Mouse (Mus musculus) liver, postnatal 0 days (tissue): ENCODE data around the gene Cul7. TPM values are rescaled to one million over a fixed set of nuclear protein-coding genes. Genes with fewer than 3 reads are reported as not detected.

Experiments used
- ATAC-seq: fragments of 200-750 bp; cut with Nextera tagmentation; 2 replicates; pipeline ENCODE4 v1.8.0; 2017; ENCODE audit warnings: mild to moderate bottlenecking, moderate library complexity
- DNase-seq: peaks from one replicate; pipeline ENCODE4 v3.0.0-alpha.2; 2016
- H3K27ac ChIP-seq: fragments of 300-500 bp; sonication (generic); 2 replicates; pipeline ENCODE4 v1.5.1; 2014; ENCODE audit warnings: antibody characterized with exemption, moderate library complexity, mild to moderate bottlenecking, low read depth
- H3K27me3 ChIP-seq: fragments of 300-500 bp; sonication (generic); 2 replicates; pipeline ENCODE4 v1.6.1; 2014; ENCODE audit warnings: low read length, control low read depth, mixed read lengths; ENCODE audit not compliant: insufficient read depth
- H3K36me3 ChIP-seq: fragments of 300-500 bp; sonication (generic); replicated peaks from 2 replicates; pipeline ENCODE4 v1.6.1; 2014; ENCODE audit warnings: mild to moderate bottlenecking, control low read depth, low read length, moderate library complexity, mixed read lengths; ENCODE audit not compliant: insufficient read depth
- H3K4me1 ChIP-seq: fragments of 300-500 bp; sonication (generic); 2 replicates; pipeline ENCODE4 v1.6.1; 2014; ENCODE audit warnings: antibody characterized with exemption, mild to moderate bottlenecking, control low read depth; ENCODE audit not compliant: insufficient read depth
- H3K4me2 ChIP-seq: fragments of 300-500 bp; sonication (generic); 2 replicates; pipeline ENCODE4 v1.6.1; 2014; ENCODE audit warnings: low read depth, mild to moderate bottlenecking, low read length, moderate library complexity, mixed read lengths
- H3K4me3 ChIP-seq: fragments of 300-500 bp; sonication (generic); 2 replicates; pipeline ENCODE4 v1.5.1; 2014; ENCODE audit warnings: low read depth, low read length
- H3K9ac ChIP-seq: fragments of 300-500 bp; sonication (generic); replicated peaks from 2 replicates; pipeline ENCODE4 v1.6.1; 2014; ENCODE audit warnings: mild to moderate bottlenecking, moderate library complexity
- H3K9me3 ChIP-seq: fragments of 300-500 bp; sonication (generic); 2 replicates; pipeline ENCODE4 v1.6.1; 2016; ENCODE audit warnings: mild to moderate bottlenecking, control low read depth, low read length, mixed read lengths
- CTCF ChIP-seq: sonication (generic); IDR thresholded peaks from 2 replicates; pipeline ENCODE4 v1.5.1; 2016; ENCODE audit warnings: antibody characterized with exemption, low read depth
- EP300 ChIP-seq: IDR thresholded peaks from 2 replicates; pipeline ENCODE4 v1.6.1; 2016; ENCODE audit warnings: antibody characterized with exemption, low read depth, mild to moderate bottlenecking
- WGBS: fragments of 180-500 bp; shearing (Covaris S2); extraction: QIAGEN DNeasy Blood & Tissue Kit; methylation state at CpG from one replicate; pipeline ENCODE4 v1.1.7; 2014; ENCODE audit not compliant: insufficient replicate concordance; 5-methylcytosine and 5-hydroxymethylcytosine counted together
- polyA plus RNA-seq: library from polyadenylated mRNA; unstranded; fragments of >200 nt; fragmentation: Nextera tagmentation; extraction: Ambion mirVana; gene quantifications from 2 replicates; pipeline ENCODE4 v1.2.1, GENCODE M21; 2015

The Cul7 gene
- polyA plus RNA-seq, 1 experiment from 2014 or later = 6.2 TPM

DNA sequence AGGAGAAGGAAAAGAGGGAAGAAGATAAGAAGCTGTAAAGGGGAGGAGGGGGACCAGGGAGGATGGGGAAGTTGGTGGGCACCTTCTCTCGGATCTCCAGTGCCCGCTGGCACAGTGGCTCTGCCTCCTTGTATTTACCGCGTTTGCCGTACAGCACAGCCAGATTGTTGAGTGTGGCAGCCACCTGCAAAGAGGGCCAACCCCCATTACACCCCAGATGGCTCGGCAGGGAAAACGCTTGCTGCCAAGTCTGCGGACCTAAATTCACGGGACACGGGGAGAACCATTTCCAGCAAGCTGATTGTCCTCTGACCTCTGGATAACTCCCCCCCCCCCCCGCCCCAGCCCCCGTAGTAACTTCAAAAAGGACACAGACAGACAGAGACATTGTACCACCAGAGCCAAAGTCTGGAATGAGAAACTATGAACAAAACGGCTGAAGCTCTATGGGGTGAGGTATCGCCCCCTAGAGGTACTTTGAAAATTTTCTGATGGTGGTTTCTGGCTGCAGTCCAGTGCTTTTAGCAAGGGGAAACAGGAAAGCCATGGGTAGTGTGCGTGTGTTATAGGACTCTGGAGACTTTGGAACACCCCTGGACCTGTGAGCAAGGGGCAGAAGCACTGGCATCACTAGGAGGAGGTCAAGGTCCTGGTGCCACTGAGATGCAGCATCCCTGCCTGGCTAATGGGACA is 13.2 kb upstream of the Cul7 start:
- Histone ChIP-seq H3K36me3 (peaks cover 28% of the 10 kb centered on the region), H3K9ac (no peak overlapping the region), H3K9me3 (no peaks in the 10 kb centered on the region), H3K4me2 (peak overlapping the region; percentile 23; the same call in 1 of the 2 replicates), H3K27me3 (no peaks in the 10 kb centered on the region), H3K4me3 (no peak overlapping the region), H3K27ac (no peak overlapping the region), H3K4me1 (no peaks in the 10 kb centered on the region)
- no peak for TF ChIP-seq EP300
- TF ChIP-seq CTCF = peak; percentile 73
- peak; percentile 53 for DNase-seq
- peak; percentile 45; the same call in 1 of the 2 replicates for ATAC-seq
- 24% methylated on average over 15 of the region's 15 CpGs for WGBS

DNA sequence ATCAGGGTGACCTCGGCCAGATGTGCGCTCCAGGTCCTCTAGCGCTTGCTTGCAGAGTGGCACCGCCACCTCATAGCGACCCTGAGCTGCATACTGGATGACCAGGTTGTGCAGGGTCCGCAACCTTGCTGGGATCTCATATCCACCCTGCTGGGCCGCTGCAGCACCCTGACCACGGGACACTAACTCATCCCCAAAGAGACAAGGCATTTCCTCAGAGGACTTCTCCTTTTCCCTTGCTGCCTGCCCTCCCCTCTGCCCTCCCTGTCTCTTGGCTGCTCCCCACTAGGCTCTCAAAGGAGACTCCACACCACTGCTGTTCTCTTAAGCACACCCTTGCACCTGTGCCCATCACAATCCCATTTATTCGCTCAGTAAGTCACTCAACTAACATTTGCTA is 10.2 kb upstream of the Cul7 start:
- 53% methylated on average over 9 of the region's 9 CpGs for WGBS
- Histone ChIP-seq H3K4me3 (no peak overlapping the region), H3K4me1 (peaks cover 10% of the 10 kb centered on the region; the same call in 1 of the 2 replicates), H3K27me3 (no peaks in the 10 kb centered on the region), H3K36me3 (peaks cover 20% of the 10 kb centered on the region), H3K4me2 (no peak overlapping the region), H3K9ac (no peak overlapping the region), H3K27ac (no peak overlapping the region), H3K9me3 (no peaks in the 10 kb centered on the region)
- no peak for ATAC-seq
- no peak for DNase-seq
- TF ChIP-seq CTCF (no peak), EP300 (no peak)

DNA sequence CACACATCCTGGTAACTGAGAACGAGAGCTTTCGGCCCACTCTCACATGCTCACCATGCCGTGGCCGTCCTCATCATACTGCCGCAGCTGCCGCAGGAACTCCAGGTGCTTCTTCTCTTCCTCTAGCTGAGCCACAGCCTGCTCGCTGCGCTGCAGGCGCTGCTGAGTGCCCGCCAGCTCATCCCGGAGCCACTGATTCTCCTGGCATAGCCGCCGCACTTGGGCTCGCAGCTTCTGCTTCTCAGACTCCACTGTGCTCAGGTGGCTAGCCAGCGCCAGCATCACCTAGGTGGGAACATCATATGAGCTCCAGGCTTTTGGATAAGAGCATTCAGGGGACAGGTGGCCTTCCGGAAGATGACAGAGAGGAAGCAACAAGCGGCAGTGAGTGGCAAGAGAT is 8.1 kb upstream of the Cul7 start:
- Histone ChIP-seq H3K9me3 (no peaks in the 10 kb centered on the region), H3K9ac (no peak overlapping the region), H3K4me1 (peaks cover 21% of the 10 kb centered on the region), H3K27me3 (no peaks in the 10 kb centered on the region), H3K36me3 (peaks cover 12% of the 10 kb centered on the region), H3K4me3 (no peak overlapping the region), H3K4me2 (no peak overlapping the region), H3K27ac (no peak overlapping the region)
- DNase-seq (no peak), ATAC-seq (no peak)
- WGBS = 87% methylated on average over 17 of the region's 17 CpGs
- TF ChIP-seq EP300 (no peak), CTCF (no peak)

DNA sequence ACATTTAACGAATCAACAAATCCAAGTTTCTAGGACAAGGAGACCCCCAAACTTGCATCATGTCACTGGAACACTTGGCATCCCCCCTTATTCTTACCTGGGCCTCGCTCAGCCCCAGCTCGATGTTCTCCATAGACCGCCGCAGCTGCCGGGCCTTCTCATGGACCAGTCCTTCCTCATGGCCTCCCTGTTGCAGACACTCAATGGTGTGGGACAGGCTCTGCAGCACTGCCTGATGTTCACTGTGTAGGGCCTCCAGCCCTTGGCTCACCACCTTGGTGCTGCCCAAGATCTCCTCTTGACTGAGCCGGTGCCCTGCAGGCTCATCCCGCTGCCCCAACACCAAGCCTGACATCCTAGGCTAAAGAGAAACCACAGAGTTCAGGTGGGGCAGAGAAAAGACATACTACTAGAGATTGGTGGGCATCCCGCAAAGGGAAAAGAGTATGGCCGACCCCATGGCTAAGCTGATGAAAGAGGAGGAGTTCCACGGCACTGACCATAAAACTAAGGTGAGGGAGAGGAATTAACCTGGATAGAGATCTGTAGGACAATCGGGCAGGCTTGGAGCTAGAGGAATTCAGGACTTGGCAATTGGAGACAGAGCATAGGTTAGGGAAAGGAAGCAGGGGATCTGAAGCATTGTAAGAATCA is 5.9 kb upstream of the Cul7 start:
- Histone ChIP-seq H3K36me3 (peaks cover 21% of the 10 kb centered on the region), H3K9ac (peak overlapping the region; percentile 64), H3K4me3 (peak overlapping the region; percentile 98), H3K27me3 (no peaks in the 10 kb centered on the region), H3K4me1 (peaks cover 23% of the 10 kb centered on the region), H3K4me2 (peak overlapping the region; percentile 91), H3K27ac (peak overlapping the region; percentile 81; the same call in 1 of the 2 replicates), H3K9me3 (no peaks in the 10 kb centered on the region)
- no peak for DNase-seq
- no peak for ATAC-seq
- TF ChIP-seq CTCF (no peak), EP300 (no peak)
- 83% methylated on average over 12 of the region's 12 CpGs for WGBS

GRCm38 (mm10) chr17:46644916-46645475 is 5.1 kb upstream of the Cul7 start:
- 9% methylated on average over 11 of the region's 11 CpGs for WGBS
- H3K9ac ChIP-seq = peak overlapping the region; percentile 64
- DNase-seq (peak; percentile 67), ATAC-seq (peak; percentile 26)
- H3K36me3 ChIP-seq = peaks cover 16% of the 10 kb centered on the region
- no peaks in the 10 kb centered on the region for H3K9me3 ChIP-seq
- H3K27ac ChIP-seq = peak overlapping the region; percentile 81
- H3K27me3 ChIP-seq = no peaks in the 10 kb centered on the region
- H3K4me3 ChIP-seq = peak overlapping the region; percentile 98
- no peak for TF ChIP-seq EP300
- TF ChIP-seq CTCF = no peak
- peak overlapping the region; percentile 91 for H3K4me2 ChIP-seq
- peaks cover 25% of the 10 kb centered on the region for H3K4me1 ChIP-seq

DNA sequence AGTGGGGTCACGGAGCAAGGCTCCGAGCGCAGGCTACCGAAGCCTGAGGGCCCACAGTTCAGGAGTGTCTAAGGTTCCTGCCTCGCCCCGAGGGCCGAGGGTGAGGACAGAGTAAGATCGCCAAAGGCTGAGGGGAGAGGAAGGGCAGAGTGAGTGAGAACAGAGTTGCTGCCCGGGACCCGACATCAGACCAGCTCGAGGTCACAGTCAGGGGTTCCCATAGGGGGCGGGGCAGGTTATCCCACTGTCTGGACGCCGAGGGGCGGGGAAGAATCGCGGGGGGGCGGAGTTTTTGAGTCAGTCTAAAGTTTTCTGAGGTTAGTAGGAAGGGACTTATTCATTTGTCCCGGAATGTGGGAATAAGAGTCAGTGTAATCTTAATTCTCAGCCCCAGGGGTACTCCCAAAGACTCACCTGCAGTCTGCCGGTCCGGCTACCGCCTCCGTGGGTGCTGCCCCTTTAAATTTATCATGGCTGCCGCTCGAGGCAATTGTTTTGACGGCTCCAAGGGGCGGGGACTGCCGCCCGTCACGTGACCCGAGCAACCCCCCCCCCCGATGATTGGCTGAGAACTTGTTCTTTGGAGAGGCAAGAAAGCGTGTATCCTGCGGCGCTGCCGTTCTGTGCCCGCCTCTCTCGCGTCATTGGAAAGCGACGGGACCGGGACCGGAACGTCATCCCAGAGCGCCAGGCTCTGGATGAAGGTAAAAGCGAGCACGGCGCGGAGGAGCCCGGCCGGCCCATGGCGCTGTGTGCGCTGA is 4.4 kb upstream of the Cul7 start, which contains the start of the genes Klc4 and Mrpl2:
Gene Klc4 (minus strand): TSS at position 462 of the 761 bp plus-strand sequence.
Gene Mrpl2 (plus strand): TSS at position 669 of the 761 bp plus-strand sequence.
- H3K4me2 ChIP-seq = peak within 1 kb of the TSS; percentile 91
- peak within 1 kb of the TSS; percentile 98 for H3K4me3 ChIP-seq
- H3K27ac ChIP-seq = peak within 1 kb of the TSS; percentile 81
- WGBS = under 1% methylated on average over 53 of the region's 53 CpGs
- peaks cover 27% of the 10 kb centered on the region for H3K4me1 ChIP-seq
- peaks cover 16% of the 10 kb centered on the region for H3K36me3 ChIP-seq
- no peaks in the 10 kb centered on the region for H3K27me3 ChIP-seq
- ATAC-seq = peak; percentile 84
- TF ChIP-seq CTCF (0 out of 2 replicates have a peak, but pooled peaks have one; percentile 13), EP300 (peak; percentile 62; the same call in 1 of the 2 replicates)
- H3K9ac ChIP-seq = peak within 1 kb of the TSS; percentile 94
- H3K9me3 ChIP-seq = no peaks in the 10 kb centered on the region
- DNase-seq = peak; percentile 99
